In genomic region chr9:42428060-42428924, GRCm38 (mm10) we compare ENCODE assay signal across 8 mouse cellular contexts. TPM values are rescaled to one million over a fixed set of nuclear protein-coding genes. Genes with fewer than 3 reads are reported as not detected.
DNase-seq lines count a peak whose midpoint lies in the region; ATAC-seq lines count a peak whose summit lies in the region.

No protein-coding gene starts in this region.

- no peak overlapping the region for H3K4me2 ChIP-seq in intestine, embryonic 15.5 days (replicated peaks)
- no peak overlapping the region for H3K4me2 ChIP-seq in midbrain, embryonic 14.5 days (ENCODE audit: low read length)

- 0 out of 2 replicates have a peak, but pooled peaks cover 9% of the 10 kb centered on the region for H3K36me3 ChIP-seq in intestine, embryonic 15.5 days
- H3K36me3 ChIP-seq in midbrain, embryonic 14.5 days (ENCODE audit: control insufficient read depth, insufficient read depth, low read length): peaks cover 53% of the 10 kb centered on the region

- no peak overlapping the region for H3K27ac ChIP-seq in intestine, embryonic 15.5 days
- H3K27ac ChIP-seq in midbrain, embryonic 14.5 days (replicated peaks; ENCODE audit: low read depth, low read length): no peak overlapping the region

- H3K27me3 ChIP-seq in intestine, embryonic 15.5 days (replicated peaks): no peaks in the 10 kb centered on the region
- no peaks in the 10 kb centered on the region for H3K27me3 ChIP-seq in midbrain, embryonic 14.5 days (ENCODE audit: control insufficient read depth, insufficient read depth, low read length)

- H3K4me3 ChIP-seq in intestine, embryonic 15.5 days (replicated peaks): no peak overlapping the region
- no peak overlapping the region for H3K4me3 ChIP-seq in midbrain, embryonic 14.5 days (replicated peaks; ENCODE audit: low read depth, low read length)

- 61% methylated on average over 12 of the region's 12 CpGs for WGBS in intestine, embryonic 15.5 days
- 83% methylated on average over 12 of the region's 12 CpGs for WGBS in midbrain, embryonic 14.5 days

- H3K4me1 ChIP-seq in intestine, embryonic 15.5 days (replicated peaks): no peaks in the 10 kb centered on the region
- H3K4me1 ChIP-seq in midbrain, embryonic 14.5 days (ENCODE audit: control insufficient read depth, insufficient read depth, low read length): peaks cover 10% of the 10 kb centered on the region; the same call in 1 of the 2 replicates

- ATAC-seq in inflammation-experienced regulatory T-cells, adult 6 months: peak; percentile 84
- no peak for ATAC-seq in intestine, embryonic 15.5 days
- no peak for ATAC-seq in midbrain, embryonic 14.5 days (ENCODE audit: low FRiP score, low TSS enrichment)

- intact Hi-C loops in left cerebral cortex, postnatal 4 days (cut with DNase I): no loop called here

- H3K9ac ChIP-seq in intestine, embryonic 15.5 days: no peak overlapping the region
- H3K9ac ChIP-seq in midbrain, embryonic 14.5 days (replicated peaks; ENCODE audit: low read length): no peak overlapping the region

- H3K9me3 ChIP-seq in intestine, embryonic 15.5 days: no peaks in the 10 kb centered on the region
- no peaks in the 10 kb centered on the region for H3K9me3 ChIP-seq in midbrain, embryonic 14.5 days (ENCODE audit: control insufficient read depth, low read length)

- peak; percentile 41 for DNase-seq in left cerebral cortex, postnatal 4 days
- DNase-seq in left cerebral cortex, adult 9 months (ENCODE audit: low spot score in 2 of 2): no peak
- peak; percentile 62 for DNase-seq in cerebellum, adult 9-11 months
- peak; percentile 53 for DNase-seq in lung, postnatal 36 days
- DNase-seq in retina, embryonic 14.5 days (ENCODE audit: low spot score): no peak
- no peak for DNase-seq in midbrain, embryonic 14.5 days

RNA-seq across cellular contexts. Expression of gene Tecta, which starts 28.6 kb away (rescaled TPM):
- total RNA-seq in left cerebral cortex, postnatal 4 days (2021): 1 to 10 TPM in 1 of 2 experiments, under 1 TPM in 1; 0.70 to 1.1 TPM
- not detected for polyA plus RNA-seq in inflammation-experienced regulatory T-cells, adult 6 months (2017; shearing (Covaris generic))
- 0.13 and 0.19 TPM in 2 replicates for polyA plus RNA-seq in intestine, embryonic 15.5 days (2015; fragmentation: Nextera tagmentation; extraction: Ambion mirVana)
- 0.26 and 0.81 TPM in 2 replicates for polyA plus RNA-seq in midbrain, embryonic 14.5 days (2014; fragmentation: Nextera tagmentation; extraction: Ambion mirVana)

Comparison
In these comparisons a context has a peak if more than half of its experiments do, and no peak if none do; other contexts are left out.
1. DNase-seq: peak in left cerebral cortex, postnatal 4 days (single experiment), cerebellum, adult 9-11 months (single experiment) and lung, postnatal 36 days (single experiment); none in left cerebral cortex, adult 9 months (0 of 2), retina, embryonic 14.5 days (single experiment) and midbrain, embryonic 14.5 days (single experiment).